Mouse (Mus musculus): ENCODE measurements around the gene Kpna1. TPM values are rescaled to one million over a fixed set of nuclear protein-coding genes. Genes with fewer than 3 reads are reported as not detected.
A peak's percentile ranks its signal among the peaks of the same experiment; 100 is the strongest.

The Kpna1 gene
- polyA plus RNA-seq, 1 experiment from 2014 or later: 23.3 TPM

DNA sequence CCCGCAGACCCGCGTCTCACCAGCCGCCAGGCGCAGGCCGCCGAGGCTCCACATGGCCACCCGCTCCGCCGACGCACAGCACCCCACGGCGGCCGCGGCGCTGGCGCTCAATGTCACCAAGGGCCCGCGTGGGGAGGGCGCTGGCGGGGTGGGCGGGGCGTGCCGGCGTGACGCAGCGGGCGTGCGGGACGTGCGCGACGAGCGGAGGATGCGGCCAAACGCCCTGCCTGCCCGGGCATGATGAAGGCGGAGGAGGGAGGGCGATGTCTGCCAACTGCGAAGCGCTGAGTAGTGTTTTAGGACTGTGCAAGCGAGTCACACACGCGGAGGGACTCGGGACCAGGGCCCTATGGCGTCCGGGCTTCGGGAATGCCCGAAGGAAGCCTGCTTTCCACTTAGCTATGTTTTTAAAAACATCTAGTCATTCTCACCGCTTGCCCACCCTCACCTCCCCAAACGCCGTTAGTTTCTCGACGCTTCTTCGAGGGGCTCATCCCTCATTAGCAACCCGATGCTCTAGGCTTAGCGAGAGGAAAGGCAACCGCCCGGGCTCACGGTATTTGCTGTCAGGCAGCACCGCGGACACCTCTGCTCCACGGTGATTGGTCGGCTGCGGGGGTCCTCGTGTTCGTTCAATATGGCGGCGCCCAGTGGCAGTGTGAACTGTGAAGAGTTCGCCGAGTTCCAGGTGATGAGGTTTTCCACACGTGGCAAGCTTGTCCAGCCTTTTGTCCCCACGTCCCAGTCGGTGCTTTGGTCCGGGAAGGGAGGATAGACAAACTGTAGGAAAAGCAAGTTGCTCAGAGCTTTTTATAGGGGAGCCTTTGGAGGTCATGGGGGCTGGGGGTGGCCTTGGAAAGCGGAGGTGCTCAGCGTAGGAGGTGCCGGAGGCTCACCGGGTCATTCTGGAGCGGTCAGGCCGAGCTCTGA is 93.2 kb downstream of the Kpna1 start, which contains the start of the genes Fam162a and Ccdc58:
TSS of gene Fam162a (minus strand) at position 145 of the 930 bp plus-strand sequence.
TSS of gene Ccdc58 (plus strand) at position 236 of the 930 bp plus-strand sequence.
- WGBS: under 1% methylated on average over 74 of the region's 81 CpGs
- peak; percentile 95 for DNase-seq (ENCODE audit: low spot score)
- peak; percentile 95 for ATAC-seq (replicated peaks; ENCODE audit: low FRiP score, low read depth)

DNA sequence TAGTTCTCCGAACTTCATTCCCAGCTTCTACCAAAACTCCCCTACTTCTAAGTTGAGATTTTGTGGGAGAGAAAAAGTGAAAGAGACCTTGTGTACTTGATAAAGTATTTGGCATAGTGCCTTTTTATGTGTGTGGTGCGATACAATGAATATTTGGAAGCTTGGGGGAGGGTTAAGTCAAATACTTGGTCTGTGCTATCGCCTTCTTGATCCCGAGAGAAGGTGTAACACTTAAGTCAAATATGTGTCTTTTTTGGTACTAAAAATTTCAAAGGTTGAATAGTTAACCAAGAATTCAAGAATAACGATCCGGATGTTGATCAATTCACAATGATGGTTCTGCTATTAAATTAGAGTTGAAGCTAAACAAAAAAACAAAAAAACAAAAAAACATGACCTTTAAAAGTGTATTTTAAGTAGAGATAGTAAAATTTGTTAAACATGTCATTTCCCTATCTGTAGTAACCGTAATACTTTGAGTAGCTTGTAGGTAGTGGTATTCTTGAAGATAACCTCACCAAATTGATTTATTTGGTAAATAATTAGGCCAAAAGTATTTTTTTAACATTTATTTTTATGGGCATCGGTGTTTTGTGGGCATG is 94.0 kb downstream of the Kpna1 start:
- DNase-seq (ENCODE audit: low spot score): no peak
- Histone ChIP-seq H3K9me3 (replicated peaks; ENCODE audit: low read length) (no peaks in the 10 kb centered on the region), H3K27me3 (ENCODE audit: insufficient read depth, low read length) (no peaks in the 10 kb centered on the region), H3K9ac (ENCODE audit: low read depth, low read length) (peak overlapping the region; percentile 74), H3K36me3 (ENCODE audit: insufficient read depth, low read length) (no peaks in the 10 kb centered on the region), H3K4me3 (replicated peaks; ENCODE audit: low read depth, low read length) (peak overlapping the region; percentile 76), H3K27ac (peak overlapping the region; percentile 97), H3K4me2 (ENCODE audit: low read length) (peak overlapping the region; percentile 79), H3K4me1 (replicated peaks; ENCODE audit: insufficient read depth, low read length) (no peaks in the 10 kb centered on the region; the same call in 1 of the 2 replicates)
- 28% methylated on average over 8 of the region's 8 CpGs for WGBS
- TF ChIP-seq CTCF (IDR thresholded peaks at IDR 0.05; ENCODE audit: low read depth): no peak
- no peak for ATAC-seq (replicated peaks; ENCODE audit: low FRiP score, low read depth)

More for the DNA sequence above, 93.2 kb downstream of the Kpna1 start, which contains the start of the genes Fam162a and Ccdc58:
- H3K9ac ChIP-seq (ENCODE audit: low read depth, low read length): peak within 1 kb of the TSS; percentile 74
- H3K9me3 ChIP-seq (replicated peaks; ENCODE audit: low read length): no peaks in the 10 kb centered on the region
- H3K27me3 ChIP-seq (ENCODE audit: insufficient read depth, low read length): no peaks in the 10 kb centered on the region
- H3K4me2 ChIP-seq (ENCODE audit: low read length): peak within 1 kb of the TSS; percentile 79
- TF ChIP-seq CTCF (IDR thresholded peaks at IDR 0.05; ENCODE audit: low read depth): peak; percentile 16; the same call in 1 of the 2 replicates
- no peaks in the 10 kb centered on the region; the same call in 1 of the 2 replicates for H3K4me1 ChIP-seq (replicated peaks; ENCODE audit: insufficient read depth, low read length)
- H3K27ac ChIP-seq: peak within 1 kb of the TSS; percentile 97
- H3K4me3 ChIP-seq (replicated peaks; ENCODE audit: low read depth, low read length): peak within 1 kb of the TSS; percentile 76
- H3K36me3 ChIP-seq (ENCODE audit: insufficient read depth, low read length): no peaks in the 10 kb centered on the region

GRCm38 (mm10) chr16:36074772-36075171 is 96.2 kb downstream of the Kpna1 start:
- Histone ChIP-seq H3K9ac (ENCODE audit: low read depth, low read length) (no peak overlapping the region), H3K4me1 (replicated peaks; ENCODE audit: insufficient read depth, low read length) (no peaks in the 10 kb centered on the region; the same call in 1 of the 2 replicates), H3K27me3 (ENCODE audit: insufficient read depth, low read length) (no peaks in the 10 kb centered on the region), H3K27ac (no peak overlapping the region), H3K36me3 (ENCODE audit: insufficient read depth, low read length) (peaks cover 6% of the 10 kb centered on the region; the same call in 1 of the 2 replicates), H3K9me3 (replicated peaks; ENCODE audit: low read length) (no peaks in the 10 kb centered on the region), H3K4me2 (ENCODE audit: low read length) (no peak overlapping the region), H3K4me3 (replicated peaks; ENCODE audit: low read depth, low read length) (no peak overlapping the region)
- ATAC-seq (replicated peaks; ENCODE audit: low FRiP score, low read depth): no peak
- no peak for DNase-seq (ENCODE audit: low spot score)
- 92% methylated on average over 3 of the region's 3 CpGs for WGBS
- no peak for TF ChIP-seq CTCF (IDR thresholded peaks at IDR 0.05; ENCODE audit: low read depth)

DNA sequence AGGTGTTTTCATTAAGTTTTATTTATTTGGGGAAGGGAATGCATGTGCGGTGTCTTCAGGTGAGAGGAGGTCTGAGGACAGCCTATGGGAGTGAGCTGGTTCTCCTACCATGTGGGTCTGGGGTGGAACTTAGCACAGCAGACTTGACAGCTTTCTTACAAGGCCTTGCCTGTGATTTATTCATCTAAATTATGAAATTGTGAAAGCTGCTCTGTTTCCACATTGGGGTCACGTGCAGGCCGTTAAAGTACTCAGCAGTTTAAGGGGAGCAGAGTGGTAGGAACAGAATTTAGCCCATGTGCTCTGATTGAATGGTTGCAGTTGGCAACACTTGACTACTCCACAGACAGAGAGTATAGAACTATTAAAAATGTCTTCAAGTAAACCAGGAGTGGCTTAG is 101.4 kb downstream of the Kpna1 start:
- peaks cover 13% of the 10 kb centered on the region for H3K36me3 ChIP-seq (ENCODE audit: insufficient read depth, low read length)
- DNase-seq (ENCODE audit: low spot score) (no peak), ATAC-seq (replicated peaks; ENCODE audit: low FRiP score, low read depth) (no peak)
- 89% methylated on average over 3 of the region's 3 CpGs for WGBS
- H3K27ac ChIP-seq: no peak overlapping the region
- no peak for TF ChIP-seq CTCF (IDR thresholded peaks at IDR 0.05; ENCODE audit: low read depth)
- H3K27me3 ChIP-seq (ENCODE audit: insufficient read depth, low read length): no peaks in the 10 kb centered on the region
- H3K4me2 ChIP-seq (ENCODE audit: low read length): no peak overlapping the region
- no peak overlapping the region for H3K9ac ChIP-seq (ENCODE audit: low read depth, low read length)
- no peaks in the 10 kb centered on the region for H3K9me3 ChIP-seq (replicated peaks; ENCODE audit: low read length)
- no peak overlapping the region for H3K4me3 ChIP-seq (replicated peaks; ENCODE audit: low read depth, low read length)
- H3K4me1 ChIP-seq (replicated peaks; ENCODE audit: insufficient read depth, low read length): no peaks in the 10 kb centered on the region

Other genes starting within 250 kb of the Kpna1 start
- gene Dirc2, start 209.4 kb upstream of the Kpna1 start, polyA plus RNA-seq (2015; fragmentation: Nextera tagmentation; extraction: Ambion mirVana): 17.3 and 17.7 TPM in 2 replicates
- gene Hspbap1, start 208.4 kb upstream of the Kpna1 start, polyA plus RNA-seq (2015; fragmentation: Nextera tagmentation; extraction: Ambion mirVana): 10.8 and 12.7 TPM in 2 replicates
- gene Parp14, start 107.2 kb upstream of the Kpna1 start, polyA plus RNA-seq (2015; fragmentation: Nextera tagmentation; extraction: Ambion mirVana): 2.3 and 2.5 TPM in 2 replicates
- 10.7 and 11.3 TPM in 2 replicates for gene Parp9, start 40.3 kb upstream of the Kpna1 start, polyA plus RNA-seq (2015; fragmentation: Nextera tagmentation; extraction: Ambion mirVana)
- gene Dtx3l, start 39.6 kb upstream of the Kpna1 start, polyA plus RNA-seq (2015; fragmentation: Nextera tagmentation; extraction: Ambion mirVana): 4.4 and 4.8 TPM in 2 replicates
- gene Wdr5b, start 62.4 kb downstream of the Kpna1 start, polyA plus RNA-seq (2015; fragmentation: Nextera tagmentation; extraction: Ambion mirVana): 8.1 and 8.7 TPM in 2 replicates
- 362 and 409 TPM in 2 replicates for gene Fam162a, start 92.8 kb downstream of the Kpna1 start, polyA plus RNA-seq (2015; fragmentation: Nextera tagmentation; extraction: Ambion mirVana)
- gene Ccdc58, start 92.9 kb downstream of the Kpna1 start, polyA plus RNA-seq (2015; fragmentation: Nextera tagmentation; extraction: Ambion mirVana): 92.5 and 95.9 TPM in 2 replicates
- gene Csta1, start 152.5 kb downstream of the Kpna1 start, polyA plus RNA-seq (2015; fragmentation: Nextera tagmentation; extraction: Ambion mirVana): not detected in 2 replicates
- 4.7 and 5.1 TPM in 2 replicates for gene Stfa2l1, start 178.1 kb downstream of the Kpna1 start, polyA plus RNA-seq (2015; fragmentation: Nextera tagmentation; extraction: Ambion mirVana)
- gene Gm5483, start 205.5 kb downstream of the Kpna1 start, polyA plus RNA-seq (2015; fragmentation: Nextera tagmentation; extraction: Ambion mirVana): 9.6 and 11.5 TPM in 2 replicates
- 0.88 and 1.7 TPM in 2 replicates for gene Gm5416, start 231.7 kb downstream of the Kpna1 start, polyA plus RNA-seq (2015; fragmentation: Nextera tagmentation; extraction: Ambion mirVana)
- gene 2010005H15Rik, start 242.7 kb downstream of the Kpna1 start, polyA plus RNA-seq (2015; fragmentation: Nextera tagmentation; extraction: Ambion mirVana): 3.5 and 4.5 TPM in 2 replicates